Mouse (Mus musculus) cortical plate, adult 2 months (tissue): ENCODE measurements around the gene Nek11. TPM values are rescaled to one million over a fixed set of nuclear protein-coding genes. Genes with fewer than 3 reads are reported as not detected.
"Not testable (repeated sequence)": the region's sequence is repeated elsewhere in the genome, so short reads cannot be mapped to it uniquely, and the experiment has no call there.

Source experiments
- H3K27ac ChIP-seq: fragments of 200-500 bp; 2 replicates; pipeline ENCODE4 v1.5.1; 2012; ENCODE audit warnings: low read length, control low read depth, inconsistent platforms; ENCODE audit not compliant: insufficient read depth
- H3K4me1 ChIP-seq: fragments of 200-500 bp; 2 replicates; pipeline ENCODE4 v1.6.1; 2011; ENCODE audit warnings: low read length; ENCODE audit not compliant: control insufficient read depth, insufficient read depth
- H3K4me3 ChIP-seq: fragments of 200-500 bp; 2 replicates; pipeline ENCODE4 v1.5.1; 2011; ENCODE audit warnings: mild to moderate bottlenecking, low read length, control low read depth; ENCODE audit not compliant: insufficient read depth
- CTCF ChIP-seq: fragments of 200-500 bp; IDR thresholded peaks from 2 replicates; pipeline ENCODE4 v1.5.1; 2011; ENCODE audit warnings: mild to moderate bottlenecking, control low read depth, low read length; ENCODE audit not compliant: insufficient read depth; ENCODE audit errors: extremely low read depth
- POLR2A ChIP-seq: fragments of 200-500 bp; IDR thresholded peaks from 2 replicates; pipeline ENCODE4 v1.6.1; 2011; ENCODE audit warnings: mild to moderate bottlenecking, low read length, control low read depth; ENCODE audit not compliant: insufficient read depth; ENCODE audit errors: extremely low read depth
- polyA plus RNA-seq: library from polyadenylated mRNA; depleted of rRNA; stranded (reverse); fragments of >200 nt; gene quantifications from 2 replicates; pipeline ENCODE4 v1.2.3, GENCODE M21; 2012; rRNA removed

Nek11 gene
- polyA plus RNA-seq, 1 experiment: 1.6 TPM

DNA sequence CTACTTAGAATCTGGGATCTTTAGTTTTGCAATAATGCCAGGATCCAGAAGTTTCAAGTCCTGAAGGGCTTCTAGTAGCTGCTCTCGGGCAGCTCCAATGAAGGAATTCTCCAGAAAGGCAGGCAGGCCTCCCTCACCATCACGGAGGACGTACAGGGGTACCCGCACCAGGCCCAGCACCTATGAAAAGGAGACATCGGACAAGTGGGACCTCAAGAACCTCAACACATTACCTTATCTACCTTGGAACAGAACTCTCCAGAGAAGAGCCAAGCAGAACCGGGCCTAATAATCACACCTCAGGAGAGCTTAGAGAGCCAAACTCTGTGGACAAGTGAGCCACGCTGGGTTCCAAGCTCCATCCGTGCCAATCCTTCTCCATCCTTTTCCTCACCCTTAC lies 265.0 kb downstream of the Nek11 start:
- TF ChIP-seq CTCF (no peak), POLR2A (no peak)
- no peak overlapping the region for H3K4me3 ChIP-seq
- peaks cover 2% of the 10 kb centered on the region for H3K4me1 ChIP-seq
- H3K27ac ChIP-seq: no peak overlapping the region

DNA sequence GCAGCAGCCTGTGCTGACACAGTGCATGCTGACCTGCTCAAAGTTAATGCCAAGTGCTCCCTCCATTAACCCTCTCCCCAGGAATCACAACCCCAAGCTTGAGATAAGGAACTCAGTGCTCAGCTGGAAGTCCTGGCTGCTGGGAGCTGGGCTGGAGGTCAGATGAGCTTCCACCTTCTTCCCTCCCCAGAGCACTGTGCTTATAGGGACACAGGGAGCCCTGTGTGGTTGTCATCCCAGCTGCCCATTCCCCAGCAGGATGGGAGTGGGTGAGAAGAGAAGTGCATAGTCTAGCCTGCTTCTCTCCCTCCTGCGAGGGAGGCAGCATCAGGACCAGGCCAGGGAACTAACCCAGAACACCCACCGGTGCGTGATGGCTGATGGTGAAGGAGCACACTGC lies 270.1 kb downstream of the Nek11 start:
- not testable (repeated sequence) for H3K4me3 ChIP-seq, H3K27ac ChIP-seq, H3K4me1 ChIP-seq

Other genes starting within 250 kb of the Nek11 start
- 7.6 and 8.8 TPM in 2 replicates for gene Aste1, start 132 bp downstream of the Nek11 start, polyA plus RNA-seq
- gene Atp2c1, start 131.8 kb upstream of the Nek11 start, polyA plus RNA-seq: 131 and 153 TPM in 2 replicates
- 25.3 and 26.3 TPM in 2 replicates for gene Pik3r4, start 247.5 kb upstream of the Nek11 start, polyA plus RNA-seq